Mouse (Mus musculus) liver, embryonic 14.5 days (tissue): ENCODE data around the gene Cdh12.

ENCODE experiments used
- CTCF ChIP-seq: IDR thresholded peaks from 2 replicates; pipeline ENCODE4 v1.5.1; 2016; ENCODE audit warnings: antibody characterized with exemption, low read depth, control low read depth
- EP300 ChIP-seq: IDR thresholded peaks from 2 replicates; pipeline ENCODE4 v1.6.1; 2016; ENCODE audit warnings: antibody characterized with exemption, low read depth

DNA sequence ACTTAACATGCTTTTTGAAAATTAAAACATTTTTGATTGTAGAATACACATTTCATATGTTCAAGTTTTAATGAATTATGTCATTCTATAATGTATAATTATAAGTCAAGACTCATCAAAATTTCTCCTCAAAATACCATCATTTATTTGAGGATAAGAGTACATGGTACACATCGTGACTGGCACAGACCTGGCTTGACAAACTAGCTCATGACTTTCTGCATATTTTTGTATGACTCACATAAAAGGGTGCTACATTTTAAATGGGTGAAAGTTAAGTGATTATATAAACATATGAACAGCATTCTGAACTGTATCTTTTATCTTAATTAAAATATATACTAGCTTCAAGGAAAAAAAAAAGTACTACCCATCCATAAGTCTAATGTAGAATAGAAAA lies 643.8 kb downstream of the Cdh12 start:
- TF ChIP-seq EP300 (no peak), CTCF (no peak)
